In the genomic region with DNA sequence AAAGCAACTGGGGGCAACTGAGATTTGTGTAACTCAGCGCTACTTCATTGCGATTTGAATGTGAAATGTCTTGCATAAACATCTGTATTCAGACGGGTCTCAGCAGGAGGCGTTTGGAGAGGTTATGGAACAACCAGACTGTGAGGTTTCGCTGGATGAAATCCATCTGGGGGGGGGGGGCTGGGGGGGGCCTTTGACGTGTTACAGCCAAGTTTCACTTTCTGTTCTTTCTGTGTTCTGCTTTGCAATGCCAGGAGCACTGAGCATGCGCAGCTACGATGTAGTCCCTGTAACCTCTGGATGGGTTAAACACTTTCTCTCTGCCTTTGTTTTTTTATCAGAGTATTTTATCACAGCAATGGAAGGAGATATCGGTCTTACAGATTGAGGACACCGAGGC, we compare ENCODE assay signal across 17 mouse cellular contexts. TPM values are rescaled to one million over a fixed set of nuclear protein-coding genes. Genes with fewer than 3 reads are reported as not detected.
A peak's percentile ranks its signal among the peaks of the same experiment; 100 is the strongest.
DNase-seq lines count a peak whose midpoint lies in the region; ATAC-seq and TF ChIP-seq lines count a peak whose summit lies in the region.
"Had no signal": no experiment of that assay in that cellular context is flagged by ENCODE, and none has a peak within 500 bp of the region (broad histone marks: within the 10 kb centered on the region; RNA-seq: fewer than 3 reads in every experiment).

No protein-coding gene starts in this region.

- peak overlapping the region; percentile 23; the same call in 1 of the 2 replicates for H3K27ac ChIP-seq in liver, adult 2 months (replicated peaks; ENCODE audit: insufficient read depth, low read depth, low read length)
- no peak overlapping the region for H3K27ac ChIP-seq in liver, embryonic 12.5 days
- peak overlapping the region; percentile 47; the same call in 1 of the 2 replicates for H3K27ac ChIP-seq in intestine, embryonic 14.5 days (ENCODE audit: low read depth)
- peak overlapping the region; percentile 66 for H3K27ac ChIP-seq in small intestine, adult 2 months (ENCODE audit: insufficient read depth, low read depth, low read length)
- H3K27ac ChIP-seq: forebrain, embryonic 12.5 days; limb, embryonic 10.5 days; midbrain, embryonic 13.5 days had no signal

- H3K4me3 ChIP-seq in liver, adult 2 months (ENCODE audit: insufficient read depth, low read depth, low read length) = no peak overlapping the region; the same call in 1 of the 2 replicates
- no peak overlapping the region for H3K4me3 ChIP-seq in liver, embryonic 12.5 days
- H3K4me3 ChIP-seq in intestine, embryonic 14.5 days (ENCODE audit: low read depth, low read length) = no peak overlapping the region
- no peak overlapping the region for H3K4me3 ChIP-seq in small intestine, adult 2 months (ENCODE audit: low read depth, low read length)
- H3K4me3 ChIP-seq: forebrain, embryonic 12.5 days; limb, embryonic 10.5 days; midbrain, embryonic 13.5 days had no signal

- no peaks in the 10 kb centered on the region for H3K9me3 ChIP-seq in liver, embryonic 12.5 days (replicated peaks)
- H3K9me3 ChIP-seq in intestine, embryonic 14.5 days (ENCODE audit: control insufficient read depth, low read length) = no peaks in the 10 kb centered on the region
- H3K9me3 ChIP-seq: forebrain, embryonic 12.5 days; limb, embryonic 10.5 days; midbrain, embryonic 13.5 days had no signal

- H3K27me3 ChIP-seq in liver, adult 2 months (ENCODE audit: control insufficient read depth, insufficient read depth, low read length) = no peaks in the 10 kb centered on the region
- H3K27me3 ChIP-seq in liver, embryonic 12.5 days (replicated peaks) = 0 out of 2 replicates have a peak, but pooled peaks cover 12% of the 10 kb centered on the region
- no peaks in the 10 kb centered on the region for H3K27me3 ChIP-seq in intestine, embryonic 14.5 days (replicated peaks; ENCODE audit: control insufficient read depth, insufficient read depth, low read length)
- H3K27me3 ChIP-seq in small intestine, adult 2 months (ENCODE audit: control insufficient read depth, insufficient read depth, low read length) = no peaks in the 10 kb centered on the region

- H3K4me2 ChIP-seq in liver, embryonic 12.5 days = no peak overlapping the region
- no peak overlapping the region for H3K4me2 ChIP-seq in intestine, embryonic 14.5 days (ENCODE audit: low read length)
- H3K4me2 ChIP-seq: forebrain, embryonic 12.5 days; midbrain, embryonic 13.5 days had no signal

- TF ChIP-seq CTCF in liver, adult 2 months (IDR thresholded peaks at IDR 0.05; ENCODE audit: low read depth, low read length) = no peak
- TF ChIP-seq CTCF in small intestine, adult 2 months (IDR thresholded peaks at IDR 0.05; ENCODE audit: extremely low read depth, insufficient read length, insufficient replicate concordance, low read depth, low read length) = no peak

- intact Hi-C loops in gastrocnemius, postnatal 36 days (cut with DNase I) = loop anchor here (10.0 kb wide), 1 partner anchor 918 kb away; no protein-coding TSS in a partner anchor
- intact Hi-C loops in left cerebral cortex, postnatal 10 days (cut with DNase I) = loop anchor here (10.0 kb wide), 1 partner anchor 348 kb away; no protein-coding TSS in a partner anchor

- H3K36me3 ChIP-seq in liver, adult 2 months (ENCODE audit: control insufficient read depth, insufficient read depth, low read length) = no peaks in the 10 kb centered on the region
- H3K36me3 ChIP-seq in liver, embryonic 12.5 days = no peaks in the 10 kb centered on the region
- no peaks in the 10 kb centered on the region for H3K36me3 ChIP-seq in intestine, embryonic 14.5 days (ENCODE audit: control insufficient read depth, insufficient read depth, low read length)
- H3K36me3 ChIP-seq in small intestine, adult 2 months (ENCODE audit: control insufficient read depth, insufficient read depth, low read length) = no peaks in the 10 kb centered on the region
- H3K36me3 ChIP-seq: forebrain, embryonic 12.5 days; limb, embryonic 10.5 days; midbrain, embryonic 13.5 days had no signal

- H3K4me1 ChIP-seq in liver, adult 2 months (ENCODE audit: control insufficient read depth, insufficient read depth, low read length) = no peaks in the 10 kb centered on the region
- no peaks in the 10 kb centered on the region for H3K4me1 ChIP-seq in liver, embryonic 12.5 days
- H3K4me1 ChIP-seq in intestine, embryonic 14.5 days (replicated peaks; ENCODE audit: control insufficient read depth, insufficient read depth, low read length) = peaks cover 6% of the 10 kb centered on the region; the same call in 1 of the 2 replicates
- 0 out of 2 replicates have a peak, but pooled peaks cover 2% of the 10 kb centered on the region for H3K4me1 ChIP-seq in small intestine, adult 2 months (ENCODE audit: control insufficient read depth, insufficient read depth, insufficient read length, low read length)
- H3K4me1 ChIP-seq: forebrain, embryonic 12.5 days; midbrain, embryonic 13.5 days had no signal

- no peaks in the 10 kb centered on the region for H3K79me2 ChIP-seq in liver, adult 2 months (ENCODE audit: control insufficient read depth, insufficient read depth, low read length)

- DNase-seq in gastrocnemius, adult 18-20 months (ENCODE audit: low spot score) = peak; percentile 12
- no peak for DNase-seq in gastrocnemius, postnatal 36 days
- peak; percentile 28 for DNase-seq in liver, adult 2 months (ENCODE audit: extremely low read depth, low read depth, low spot score)
- DNase-seq in intestine, embryonic 14.5 days (ENCODE audit: low spot score) = no peak
- no peak for DNase-seq in layer of hippocampus, postnatal 14 days (ENCODE audit: low spot score in 2 of 2)
- no peak for DNase-seq in left cerebral cortex, postnatal 10 days (ENCODE audit: extremely low spot score in 1 of 2, low spot score in 2 of 2)
- DNase-seq: cerebellum, postnatal 10 days; layer of hippocampus, adult 9-11 months; spleen, adult 18-20 months; thymus, postnatal 14 days had no signal

- H3K9ac ChIP-seq in liver, adult 2 months (ENCODE audit: low read depth, low read length) = no peak overlapping the region
- no peak overlapping the region for H3K9ac ChIP-seq in liver, embryonic 12.5 days
- H3K9ac ChIP-seq in intestine, embryonic 14.5 days (ENCODE audit: low read length) = no peak overlapping the region
- H3K9ac ChIP-seq: forebrain, embryonic 12.5 days; midbrain, embryonic 13.5 days had no signal

- WGBS in liver, adult 2 months = 67% methylated on average over 10 of the region's 10 CpGs
- 66% methylated on average over 10 of the region's 10 CpGs for WGBS in liver, embryonic 12.5 days (ENCODE audit: insufficient replicate concordance)
- WGBS in intestine, embryonic 14.5 days = 61% methylated on average over 10 of the region's 10 CpGs
- WGBS in small intestine, adult 2 months = 37% methylated on average over 10 of the region's 10 CpGs

- TF ChIP-seq POLR2A in liver, adult 2 months (IDR thresholded peaks at IDR 0.05; ENCODE audit: extremely low read depth, insufficient read depth, low read length) = no peak
- no peak for TF ChIP-seq POLR2A in small intestine, adult 2 months (IDR thresholded peaks at IDR 0.05; ENCODE audit: low read depth, low read length)

- ATAC-seq in liver, embryonic 12.5 days = no peak
- no peak for ATAC-seq in intestine, embryonic 14.5 days (replicated peaks; ENCODE audit: low FRiP score, low TSS enrichment, low read depth)

RNA-seq across cellular contexts. Expression of gene Habp2, which starts 33.7 kb away (rescaled TPM):
- not detected for total RNA-seq in gastrocnemius, adult 18-20 months (2021)
- total RNA-seq in gastrocnemius, postnatal 36 days (2021) = not detected
- total RNA-seq in liver, adult 2 months (2014; rRNA removed) = 172 and 213 TPM in 2 replicates
- polyA plus RNA-seq in liver, adult 2 months (2012; rRNA removed) = 354 and 371 TPM in 2 replicates
- polyA plus RNA-seq in liver, embryonic 12.5 days (2016; fragmentation: Nextera tagmentation; extraction: Ambion mirVana) = 40.8 and 42.9 TPM in 2 replicates
- polyA plus RNA-seq in intestine, embryonic 14.5 days (2014; fragmentation: Nextera tagmentation; extraction: Ambion mirVana) = 26.7 and 27.8 TPM in 2 replicates
- polyA plus RNA-seq in small intestine, adult 2 months (2012; rRNA removed) = 18.5 and 39.2 TPM in 2 replicates
- total RNA-seq in layer of hippocampus, postnatal 14 days (2021) = not detected
- not detected for total RNA-seq in left cerebral cortex, postnatal 10 days (2021)
- total RNA-seq: heart, postnatal 25 days had no signal
- polyA plus RNA-seq: brain, embryonic 14.5 days; forebrain, embryonic 12.5 days; limb, embryonic 10.5 days had no signal

Comparison
In these comparisons a context has a peak if more than half of its experiments do, and no peak if none do; other contexts are left out.
1. DNase-seq: peak in gastrocnemius, adult 18-20 months (single experiment) and liver, adult 2 months (single experiment); none in gastrocnemius, postnatal 36 days (0 of 2), intestine, embryonic 14.5 days (single experiment), layer of hippocampus, postnatal 14 days (0 of 2) and left cerebral cortex, postnatal 10 days (0 of 2).
2. RNA of gene Habp2, which starts 33.7 kb away (total RNA-seq): 172 to 213 TPM in liver, adult 2 months; not detected in gastrocnemius, adult 18-20 months, not detected in gastrocnemius, postnatal 36 days, not detected in layer of hippocampus, postnatal 14 days and not detected in left cerebral cortex, postnatal 10 days; every median in the first group is over 100 times any median in the second.